Mouse (Mus musculus) adipose tissue, adult 10 weeks (tissue): ENCODE results near the gene Trdmt1. TPM values are rescaled to one million over a fixed set of nuclear protein-coding genes. Genes with fewer than 3 reads are reported as not detected.

Experiments
- polyA plus RNA-seq: library from polyadenylated mRNA; stranded (reverse); fragments of 350-450 nt; fragmentation: Illumina TruSeq; extraction: RNeasy Lipid Tissue Mini Kit (QIAGEN cat#74804); gene quantifications from one replicate; pipeline ENCODE4 v1.2.3, GENCODE M21; 2014; ENCODE audit warnings: low read depth, low replicate concordance

The Trdmt1 gene
- polyA plus RNA-seq = 7.2 TPM

DNA sequence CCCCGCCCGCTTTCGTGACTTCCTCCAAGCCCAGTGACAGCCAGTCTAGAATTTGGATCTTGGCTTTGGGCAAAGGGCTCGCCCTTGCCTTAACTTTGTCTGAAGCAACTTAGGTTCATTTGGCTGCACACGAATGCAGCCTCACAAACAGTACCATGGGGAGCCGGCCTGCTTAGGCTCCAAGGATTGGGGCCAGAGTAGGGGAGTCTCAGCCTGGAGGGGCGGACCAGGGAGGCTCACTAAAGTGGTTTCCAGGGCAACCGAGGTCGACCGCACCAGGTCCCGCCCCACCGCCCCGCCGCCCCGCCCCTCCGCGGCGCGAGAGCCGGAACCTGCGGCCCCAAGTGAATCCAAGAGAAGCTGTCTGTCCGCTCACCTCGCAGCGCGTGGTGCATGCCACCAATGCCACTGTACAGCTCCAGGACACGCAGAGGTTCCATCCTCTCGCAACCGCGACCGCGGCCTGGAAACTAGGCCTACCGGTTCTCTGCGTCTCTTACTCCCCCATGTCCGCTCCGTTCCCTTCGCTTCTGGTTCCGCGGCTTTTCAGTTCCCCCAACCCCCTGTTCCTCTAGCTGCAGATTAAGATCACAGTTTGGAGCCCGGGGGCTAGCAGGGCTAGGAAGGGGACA lies at the start of gene Trdmt1:
Gene Trdmt1, minus strand, starts transcription at position 476 of the 632 bp plus-strand sequence.

GRCm38 (mm10) chr2:13573408-13574065 lies 29.1 kb upstream of the Trdmt1 start, which contains the start of gene Vim:
Gene Vim (plus strand): TSS chr2:13573927.

GRCm38 (mm10) chr2:13491734-13492133 lies 52.7 kb downstream of the Trdmt1 start, which contains the start of gene Cubn:
Gene Cubn (minus strand): TSS chr2:13491813.

Other genes starting within 250 kb of the Trdmt1 start
- 0.09 TPM for gene Cubn, start 52.9 kb downstream of the Trdmt1 start, polyA plus RNA-seq
- gene Vim, start 29.3 kb upstream of the Trdmt1 start, polyA plus RNA-seq = 506 TPM
- 23.7 TPM for gene St8sia6, start 249.4 kb upstream of the Trdmt1 start, polyA plus RNA-seq